Mouse (Mus musculus): ENCODE results near the gene Fsd1l.

DNA sequence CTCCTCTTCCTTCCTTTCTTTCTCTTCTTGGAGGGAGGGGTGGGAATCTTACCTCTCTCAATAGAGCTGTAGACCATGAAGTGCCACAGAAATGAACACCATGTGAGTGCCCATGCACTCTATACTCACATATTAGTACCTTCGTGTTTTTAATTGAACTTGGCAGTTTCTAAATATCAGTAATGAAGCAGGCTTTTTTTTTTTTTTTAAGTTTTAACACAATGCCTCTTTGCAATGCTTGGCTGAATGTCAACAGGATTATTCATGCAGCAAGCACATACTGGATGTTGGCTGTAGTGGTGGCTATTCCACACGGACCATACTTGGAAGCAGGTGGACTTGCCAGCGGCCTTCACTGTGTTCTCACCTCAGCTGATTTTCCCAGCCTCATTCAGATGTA is 4.1 kb downstream of the Fsd1l start:
- TF ChIP-seq CTCF (conservative IDR thresholded peaks at IDR 0.05; ENCODE audit: low read length) (no peak), POU5F1 (IDR thresholded peaks at IDR 0.05; ENCODE audit: borderline replicate concordance, low read length) (no peak), NANOG (IDR thresholded peaks at IDR 0.05; ENCODE audit: borderline replicate concordance, low read length) (no peak)

Measured in E14TG2a.4 (cell line).